Mouse (Mus musculus) ES-Bruce4 (cell line): ENCODE measurements at regions not wholly inside any gene's neighbourhood (a gene's known extent, or its start where the extent isn't known, plus 50 kb on each side); places are given as distances from the start of the nearest gene placed in this dataset.

Experiments used
- H3K27ac ChIP-seq: 2 replicates; pipeline ENCODE4 v1.5.1; 2012; ENCODE audit warnings: low read length, inconsistent platforms; ENCODE audit not compliant: insufficient read depth
- H3K27me3 ChIP-seq: 2 replicates; pipeline ENCODE4 v1.6.1; 2012; ENCODE audit warnings: mild to moderate bottlenecking, low read length, inconsistent platforms; ENCODE audit not compliant: control insufficient read depth, poor library complexity, insufficient read depth, severe bottlenecking
- H3K36me3 ChIP-seq: 2 replicates; pipeline ENCODE4 v1.6.1; 2012; ENCODE audit warnings: inconsistent platforms, mild to moderate bottlenecking, low read length, moderate library complexity; ENCODE audit not compliant: control insufficient read depth, poor library complexity, insufficient read depth, severe bottlenecking
- H3K4me1 ChIP-seq: one replicate; pipeline ENCODE4 v1.8.1; 2011; ENCODE audit warnings: low read length; ENCODE audit not compliant: control insufficient read depth, insufficient read depth
- H3K4me3 ChIP-seq: 2 replicates; pipeline ENCODE4 v1.5.1; 2011; ENCODE audit warnings: low read depth, mild to moderate bottlenecking, low read length
- H3K9ac ChIP-seq: 2 replicates; pipeline ENCODE4 v1.6.1; 2012; ENCODE audit warnings: low read depth, mild to moderate bottlenecking, inconsistent platforms; ENCODE audit not compliant: poor library complexity, severe bottlenecking
- H3K9me3 ChIP-seq: replicated peaks from 2 replicates; pipeline ENCODE4 v1.6.1; 2012; ENCODE audit warnings: mild to moderate bottlenecking, low read length, inconsistent platforms; ENCODE audit not compliant: control insufficient read depth, poor library complexity, insufficient read depth, severe bottlenecking
- CTCF ChIP-seq: IDR thresholded peaks from one replicate; pipeline ENCODE4 v1.8.1; 2011; ENCODE audit warnings: low read depth, low read length
- EP300 ChIP-seq: IDR thresholded peaks from 2 replicates; pipeline ENCODE4 v1.6.1; 2011; ENCODE audit warnings: low read depth, low read length; ENCODE audit not compliant: insufficient read depth
- POLR2A ChIP-seq: IDR thresholded peaks from one replicate; pipeline ENCODE4 v1.8.1; 2011; ENCODE audit warnings: low read length; ENCODE audit not compliant: insufficient read depth

DNA sequence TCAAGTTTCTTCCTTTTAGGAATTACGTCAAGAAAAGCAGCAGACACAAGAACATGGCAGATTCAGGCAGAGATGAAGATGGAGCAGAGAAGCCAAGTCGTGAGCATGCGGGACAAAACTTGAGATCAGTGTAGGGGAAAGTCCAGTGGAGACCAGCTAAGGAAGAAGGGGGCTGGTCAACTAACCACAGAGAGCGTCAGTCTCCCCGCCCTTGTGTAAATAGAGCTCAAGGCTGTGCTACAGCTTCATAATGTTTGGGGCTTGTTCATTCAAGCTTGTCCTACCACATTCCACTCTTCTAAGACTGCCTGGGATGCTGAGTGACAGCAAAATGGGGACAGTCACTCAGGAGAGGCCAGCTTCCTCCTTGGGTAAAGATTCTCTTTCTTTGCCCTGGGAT lies 274.1 kb upstream of the Jarid2 start:
- Histone ChIP-seq H3K9ac (no peak overlapping the region), H3K4me1 (no peaks in the 10 kb centered on the region), H3K4me3 (no peak overlapping the region), H3K36me3 (no peaks in the 10 kb centered on the region), H3K9me3 (no peaks in the 10 kb centered on the region), H3K27ac (no peak overlapping the region), H3K27me3 (no peaks in the 10 kb centered on the region)
- TF ChIP-seq CTCF, result no peak
- no peak for TF ChIP-seq EP300
- no peak for TF ChIP-seq POLR2A

DNA sequence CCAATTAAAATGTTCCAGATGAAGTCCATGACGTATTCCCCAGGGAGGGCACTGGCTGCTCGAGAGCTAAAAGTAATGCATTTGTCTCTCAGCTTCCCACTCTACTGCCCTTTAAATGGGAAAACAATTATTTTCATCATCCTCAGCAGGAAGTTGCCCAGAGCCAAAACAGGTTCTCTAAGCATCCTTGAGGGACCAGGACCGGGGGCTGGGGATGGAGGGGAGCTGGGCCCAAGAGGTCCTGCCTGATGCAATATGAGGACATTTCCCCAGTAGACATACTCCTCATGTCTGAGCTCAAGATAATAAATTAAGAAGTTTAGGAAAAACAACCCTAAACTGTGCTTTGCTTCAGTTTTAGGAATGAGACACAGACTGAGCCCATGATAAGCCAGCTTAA lies 270.5 kb upstream of the Jarid2 start:
- TF ChIP-seq CTCF (no peak), POLR2A (no peak), EP300 (no peak)
- H3K36me3 ChIP-seq, result no peaks in the 10 kb centered on the region

DNA sequence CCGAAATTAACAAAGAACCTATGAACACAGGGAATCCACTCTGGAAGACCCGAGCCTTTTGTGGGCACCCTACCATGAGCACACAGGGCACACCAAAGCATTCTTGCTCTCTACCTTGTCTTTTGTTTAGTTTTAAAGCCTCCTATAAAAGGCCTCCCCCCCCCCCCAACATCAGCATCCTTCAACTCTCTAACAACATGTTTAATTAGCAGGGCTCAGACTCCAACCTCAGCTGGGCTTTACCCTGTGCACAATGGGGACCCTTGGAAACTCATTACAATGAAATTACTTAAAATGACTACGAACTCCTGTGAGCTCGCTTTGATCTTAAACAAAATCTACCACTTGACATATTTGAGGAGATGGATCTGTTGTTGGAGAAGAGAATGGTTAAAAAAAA lies 270.1 kb upstream of the Jarid2 start:
- H3K27ac ChIP-seq, result no peak overlapping the region
- no peaks in the 10 kb centered on the region for H3K4me1 ChIP-seq
- H3K9ac ChIP-seq, result no peak overlapping the region
- H3K27me3 ChIP-seq, result no peaks in the 10 kb centered on the region
- H3K36me3 ChIP-seq, result no peaks in the 10 kb centered on the region
- H3K4me3 ChIP-seq, result no peak overlapping the region
- no peaks in the 10 kb centered on the region; the same call in 1 of the 2 replicates for H3K9me3 ChIP-seq
- TF ChIP-seq CTCF (no peak), EP300 (no peak), POLR2A (no peak)

More for the DNA sequence above, 270.5 kb upstream of the Jarid2 start:
- no peaks in the 10 kb centered on the region for H3K4me1 ChIP-seq
- no peak overlapping the region for H3K4me3 ChIP-seq
- H3K27ac ChIP-seq, result no peak overlapping the region
- no peaks in the 10 kb centered on the region; the same call in 1 of the 2 replicates for H3K9me3 ChIP-seq
- no peaks in the 10 kb centered on the region for H3K27me3 ChIP-seq
- H3K9ac ChIP-seq, result no peak overlapping the region

DNA sequence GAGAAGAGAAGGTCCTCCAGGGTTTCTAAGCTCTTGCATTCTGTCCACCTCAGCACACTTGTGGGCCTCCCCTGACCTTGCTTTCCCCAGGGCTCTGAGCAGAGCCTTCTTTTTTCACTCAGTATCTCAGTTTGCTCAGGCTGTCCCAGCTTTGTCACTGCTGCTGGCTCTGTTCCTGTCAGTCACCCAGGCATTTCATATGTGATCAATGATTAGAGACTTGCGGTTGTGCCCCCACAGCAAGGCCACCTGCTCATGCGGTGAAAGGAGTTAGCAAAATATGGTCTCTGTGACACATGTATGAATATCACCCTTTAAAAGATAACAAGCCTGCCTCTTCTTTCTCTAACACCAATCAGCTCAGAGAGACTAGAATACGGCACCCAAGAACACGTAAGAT lies 265.6 kb upstream of the Jarid2 start:
- Histone ChIP-seq H3K4me3 (no peak overlapping the region), H3K4me1 (no peaks in the 10 kb centered on the region), H3K9me3 (no peaks in the 10 kb centered on the region; the same call in 1 of the 2 replicates), H3K9ac (no peak overlapping the region), H3K36me3 (no peaks in the 10 kb centered on the region), H3K27ac (no peak overlapping the region), H3K27me3 (no peaks in the 10 kb centered on the region)
- TF ChIP-seq POLR2A, result no peak
- TF ChIP-seq EP300, result no peak
- no peak for TF ChIP-seq CTCF

DNA sequence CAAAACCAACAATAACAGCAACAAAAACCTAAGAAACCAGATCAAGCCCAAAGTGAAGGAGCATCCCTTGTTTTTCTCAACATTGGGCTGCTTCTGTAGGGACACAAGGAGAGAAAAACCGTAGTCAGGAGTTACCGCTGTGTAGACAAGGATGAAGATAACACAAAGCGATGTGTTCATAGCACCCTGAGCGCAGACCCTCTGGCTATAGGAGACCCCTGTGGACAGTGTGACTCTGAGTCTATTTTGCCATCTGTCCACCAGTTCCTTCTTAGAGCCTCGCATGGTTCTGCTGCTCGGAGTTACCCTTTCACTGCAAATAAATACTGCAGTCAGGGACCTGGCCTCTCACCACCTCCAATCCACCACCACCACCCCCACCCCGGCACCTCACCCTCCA lies 263.7 kb upstream of the Jarid2 start:
- no peaks in the 10 kb centered on the region; the same call in 1 of the 2 replicates for H3K9me3 ChIP-seq
- H3K27ac ChIP-seq, result no peak overlapping the region
- H3K4me3 ChIP-seq, result no peak overlapping the region
- H3K9ac ChIP-seq, result no peak overlapping the region
- H3K36me3 ChIP-seq, result no peaks in the 10 kb centered on the region
- H3K4me1 ChIP-seq, result no peaks in the 10 kb centered on the region
- no peak for TF ChIP-seq CTCF
- no peak for TF ChIP-seq POLR2A
- no peak for TF ChIP-seq EP300
- H3K27me3 ChIP-seq, result no peaks in the 10 kb centered on the region

DNA sequence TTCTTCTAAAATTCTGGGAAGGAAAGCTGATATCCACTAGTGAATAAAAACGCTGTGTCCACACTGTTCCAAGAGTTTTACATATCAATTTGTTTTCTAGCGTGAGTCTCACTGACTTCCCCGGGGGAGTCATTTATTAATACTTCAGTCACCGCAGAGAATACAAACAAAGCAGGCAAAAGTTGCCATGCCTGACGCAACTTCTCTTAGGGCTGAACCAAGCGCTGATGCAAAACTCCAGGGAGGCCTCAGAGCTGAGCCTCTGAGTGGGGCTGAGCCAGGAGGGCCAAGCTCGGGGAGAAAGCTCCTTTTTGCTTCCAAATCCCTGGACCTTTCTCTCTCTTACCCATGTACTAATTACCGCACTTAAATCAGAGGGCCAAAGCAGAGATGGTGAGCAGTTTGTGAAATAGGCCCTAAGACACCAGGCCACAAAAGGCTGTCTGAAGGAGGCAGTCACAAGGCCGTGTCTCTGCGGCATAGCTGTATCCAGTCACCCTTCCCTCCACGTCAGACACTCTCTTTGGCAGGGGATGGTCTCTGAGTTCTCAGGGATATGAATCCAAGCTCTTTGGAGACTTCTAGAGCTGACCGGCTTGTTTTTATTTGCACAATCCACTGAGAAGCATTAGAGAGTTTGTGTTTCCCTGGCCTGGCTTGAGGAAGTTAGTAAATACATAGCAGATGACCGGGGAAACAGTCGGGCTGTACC lies 260.2 kb upstream of the Jarid2 start:
- no peak overlapping the region for H3K27ac ChIP-seq
- no peak overlapping the region for H3K4me3 ChIP-seq
- TF ChIP-seq EP300, result no peak
- TF ChIP-seq CTCF, result no peak
- TF ChIP-seq POLR2A, result no peak
- 0 out of 2 replicates have a peak, but pooled peaks cover 3% of the 10 kb centered on the region for H3K27me3 ChIP-seq
- H3K36me3 ChIP-seq, result no peaks in the 10 kb centered on the region
- H3K9me3 ChIP-seq, result no peaks in the 10 kb centered on the region
- no peaks in the 10 kb centered on the region for H3K4me1 ChIP-seq
- no peak overlapping the region for H3K9ac ChIP-seq
